Mouse (Mus musculus) thymus, adult 2 months (tissue): ENCODE measurements around the gene Gm29427. TPM values are rescaled to one million over a fixed set of nuclear protein-coding genes. Genes with fewer than 3 reads are reported as not detected.

Experiments used
- DNase-seq: peaks from one replicate; pipeline ENCODE4 v3.0.0; 2021
- H3K27ac ChIP-seq: fragments of 200-500 bp; 2 replicates; pipeline ENCODE4 v1.5.1; 2012; ENCODE audit warnings: low read length, control low read depth; ENCODE audit not compliant: control insufficient read depth, insufficient read depth
- H3K27me3 ChIP-seq: fragments of 200-500 bp; 2 replicates; pipeline ENCODE4 v1.6.1; 2012; ENCODE audit warnings: mild to moderate bottlenecking, low read length, moderate library complexity, mixed read lengths; ENCODE audit not compliant: control insufficient read depth, insufficient read depth
- H3K36me3 ChIP-seq: fragments of 200-500 bp; 2 replicates; pipeline ENCODE4 v1.6.1; 2012; ENCODE audit warnings: mild to moderate bottlenecking, low read length, moderate library complexity; ENCODE audit not compliant: control insufficient read depth, insufficient read depth
- H3K4me1 ChIP-seq: fragments of 200-500 bp; replicated peaks from 2 replicates; pipeline ENCODE4 v1.6.1; 2012; ENCODE audit warnings: low read length; ENCODE audit not compliant: control insufficient read depth, insufficient read depth
- H3K4me3 ChIP-seq: fragments of 200-500 bp; 2 replicates; pipeline ENCODE4 v1.5.1; 2012; ENCODE audit warnings: mild to moderate bottlenecking, low read length, control low read depth, moderate library complexity; ENCODE audit not compliant: control insufficient read depth, insufficient read depth
- CTCF ChIP-seq: fragments of 200-500 bp; IDR thresholded peaks from 2 replicates; pipeline ENCODE4 v1.5.1; 2012; ENCODE audit warnings: mild to moderate bottlenecking, control low read depth, low read length, moderate library complexity, borderline replicate concordance; ENCODE audit not compliant: control insufficient read depth, poor library complexity, insufficient read depth; ENCODE audit errors: extremely low read depth
- POLR2A ChIP-seq: fragments of 200-500 bp; IDR thresholded peaks from 2 replicates; pipeline ENCODE4 v1.6.1; 2012; ENCODE audit warnings: mild to moderate bottlenecking, low read length, control low read depth, moderate library complexity; ENCODE audit not compliant: control insufficient read depth, poor library complexity, insufficient read depth; ENCODE audit errors: extremely low read depth
- WGBS: fragments of 180-500 bp; shearing (Covaris S2); methylation state at CpG from one replicate; pipeline ENCODE4 v1.1.7; 2018; 5-methylcytosine and 5-hydroxymethylcytosine counted together
- polyA plus RNA-seq: library from polyadenylated mRNA; depleted of rRNA; stranded (reverse); fragments of >200 nt; gene quantifications from 2 replicates; pipeline ENCODE4 v1.2.3, GENCODE M21; 2012

Gm29427 gene
- polyA plus RNA-seq, 1 experiment: 0.09 TPM

- no peak for DNase-seq
- Histone ChIP-seq H3K4me3 (no peak overlapping the region), H3K4me1 (peaks cover 13% of the 10 kb centered on the region), H3K27ac (no peak overlapping the region), H3K36me3 (no peaks in the 10 kb centered on the region; the same call in 1 of the 2 replicates), H3K27me3 (no peaks in the 10 kb centered on the region)
- TF ChIP-seq POLR2A: no peak
- TF ChIP-seq CTCF: no peak
- 96% methylated on average over 2 of the region's 2 CpGs for WGBS
These were observed 12.0 kb downstream of the Gm29427 start for GRCm38 (mm10) chr1:130703613-130704012.

- 99% methylated on average over 11 of the region's 11 CpGs for WGBS
- no peak overlapping the region for H3K27ac ChIP-seq
- peaks cover 8% of the 10 kb centered on the region; the same call in 1 of the 2 replicates for H3K36me3 ChIP-seq
- H3K27me3 ChIP-seq: no peaks in the 10 kb centered on the region
- DNase-seq: no peak
- H3K4me1 ChIP-seq: peaks cover 14% of the 10 kb centered on the region
- TF ChIP-seq POLR2A: no peak
- no peak for TF ChIP-seq CTCF
- no peak overlapping the region for H3K4me3 ChIP-seq
These were observed 13.6 kb downstream of the Gm29427 start for GRCm38 (mm10) chr1:130701976-130702375.

GRCm38 (mm10) chr1:130699937-130700633 is 15.5 kb downstream of the Gm29427 start:
- TF ChIP-seq POLR2A (no peak), CTCF (no peak)
- Histone ChIP-seq H3K4me3 (no peak overlapping the region), H3K4me1 (peaks cover 14% of the 10 kb centered on the region), H3K27ac (no peak overlapping the region), H3K27me3 (no peaks in the 10 kb centered on the region), H3K36me3 (peaks cover 8% of the 10 kb centered on the region; the same call in 1 of the 2 replicates)
- 67% methylated on average over 10 of the region's 10 CpGs for WGBS
- peak; percentile 17 for DNase-seq

DNA sequence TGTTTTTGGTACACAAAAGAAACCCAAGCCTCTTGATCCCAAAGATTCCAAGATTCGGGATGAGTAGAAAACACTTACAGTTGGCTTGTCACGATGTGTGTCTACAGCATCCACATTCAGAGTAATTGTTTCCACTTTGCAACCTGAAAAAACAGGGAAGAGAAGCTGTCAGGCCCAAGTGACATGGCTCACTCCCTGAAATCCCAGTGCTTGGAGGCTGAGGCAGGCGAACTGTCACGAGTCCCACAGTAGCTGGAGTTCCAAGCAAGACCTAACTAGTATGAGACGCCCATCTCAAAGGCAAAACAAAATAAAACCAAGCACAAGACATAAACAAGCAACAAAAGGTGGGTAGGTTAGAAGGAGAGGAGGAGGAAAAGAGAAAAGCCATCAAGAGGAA is 17.0 kb downstream of the Gm29427 start:
- Histone ChIP-seq H3K4me3 (no peak overlapping the region), H3K27me3 (no peaks in the 10 kb centered on the region), H3K4me1 (peaks cover 14% of the 10 kb centered on the region), H3K36me3 (peaks cover 8% of the 10 kb centered on the region; the same call in 1 of the 2 replicates), H3K27ac (no peak overlapping the region)
- DNase-seq: no peak
- TF ChIP-seq CTCF (no peak), POLR2A (no peak)
- WGBS: 94% methylated on average over 5 of the region's 5 CpGs

DNA sequence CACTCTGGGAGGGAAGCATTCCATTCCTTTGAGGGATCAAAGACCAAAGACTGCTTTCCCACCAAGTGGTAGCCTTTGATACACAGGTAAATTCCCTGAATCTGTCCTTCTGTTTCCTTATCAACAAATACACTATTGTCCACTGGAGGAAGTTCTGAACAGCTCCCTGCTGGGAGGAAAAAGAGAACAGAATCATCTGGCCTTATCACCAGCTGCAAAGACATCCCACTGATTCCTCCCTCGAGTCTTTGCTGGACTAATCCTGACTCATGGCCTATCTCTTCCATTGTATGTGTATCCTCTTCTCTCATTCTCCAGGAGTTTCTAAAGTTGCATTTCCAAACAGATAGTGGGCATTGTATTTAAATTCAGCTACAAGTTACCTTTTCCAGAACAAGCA is 31.7 kb downstream of the Gm29427 start:
- H3K4me1 ChIP-seq: no peaks in the 10 kb centered on the region
- H3K27ac ChIP-seq: no peak overlapping the region
- no peak overlapping the region for H3K4me3 ChIP-seq
- no peak for DNase-seq
- H3K36me3 ChIP-seq: no peaks in the 10 kb centered on the region
- 84% methylated on average over 1 of the region's 1 CpGs for WGBS
- TF ChIP-seq CTCF (no peak), POLR2A (no peak)
- no peaks in the 10 kb centered on the region for H3K27me3 ChIP-seq

- Histone ChIP-seq H3K4me1 (no peaks in the 10 kb centered on the region), H3K36me3 (no peaks in the 10 kb centered on the region), H3K27ac (no peak overlapping the region), H3K4me3 (no peak overlapping the region), H3K27me3 (no peaks in the 10 kb centered on the region)
- 87% methylated on average over 6 of the region's 6 CpGs for WGBS
- TF ChIP-seq CTCF: no peak
- no peak for TF ChIP-seq POLR2A
- no peak for DNase-seq
These were observed 33.8 kb downstream of the Gm29427 start for GRCm38 (mm10) chr1:130681656-130682413.
